Mouse (Mus musculus) ovary, adult 2 months (tissue): ENCODE results near the gene Dll4. TPM values are rescaled to one million over a fixed set of nuclear protein-coding genes. Genes with fewer than 3 reads are reported as not detected.

Source experiments
- polyA plus RNA-seq: library from polyadenylated mRNA; depleted of rRNA; stranded (reverse); fragments of >200 nt; gene quantifications from 2 replicates; pipeline ENCODE4 v1.2.3, GENCODE M21; 2012; rRNA removed

The Dll4 gene
- 23.7 and 24.2 TPM in 2 replicates for polyA plus RNA-seq

DNA sequence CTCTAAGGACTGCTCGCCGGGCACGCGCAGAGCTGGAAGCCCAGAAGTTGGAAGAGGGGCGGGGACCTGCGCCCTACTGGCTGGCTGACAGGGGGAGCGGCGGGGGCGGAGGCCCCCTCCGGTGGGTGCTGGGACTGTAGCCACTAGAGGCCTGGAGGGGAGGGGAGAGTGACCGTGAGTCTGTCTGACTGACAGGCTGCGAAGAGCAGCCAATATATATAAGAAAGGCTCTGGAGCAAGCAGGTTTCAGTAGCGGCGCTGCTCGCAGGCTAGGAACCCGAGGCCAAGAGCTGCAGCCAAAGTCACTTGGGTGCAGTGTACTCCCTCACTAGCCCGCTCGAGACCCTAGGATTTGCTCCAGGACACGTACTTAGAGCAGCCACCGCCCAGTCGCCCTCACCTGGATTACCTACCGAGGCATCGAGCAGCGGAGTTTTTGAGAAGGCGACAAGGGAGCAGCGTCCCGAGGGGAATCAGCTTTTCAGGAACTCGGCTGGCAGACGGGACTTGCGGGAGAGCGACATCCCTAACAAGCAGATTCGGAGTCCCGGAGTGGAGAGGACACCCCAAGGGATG, at the start of gene Dll4:
Gene Dll4, plus strand, starts transcription at position 217 of the 576 bp plus-strand sequence.

DNA sequence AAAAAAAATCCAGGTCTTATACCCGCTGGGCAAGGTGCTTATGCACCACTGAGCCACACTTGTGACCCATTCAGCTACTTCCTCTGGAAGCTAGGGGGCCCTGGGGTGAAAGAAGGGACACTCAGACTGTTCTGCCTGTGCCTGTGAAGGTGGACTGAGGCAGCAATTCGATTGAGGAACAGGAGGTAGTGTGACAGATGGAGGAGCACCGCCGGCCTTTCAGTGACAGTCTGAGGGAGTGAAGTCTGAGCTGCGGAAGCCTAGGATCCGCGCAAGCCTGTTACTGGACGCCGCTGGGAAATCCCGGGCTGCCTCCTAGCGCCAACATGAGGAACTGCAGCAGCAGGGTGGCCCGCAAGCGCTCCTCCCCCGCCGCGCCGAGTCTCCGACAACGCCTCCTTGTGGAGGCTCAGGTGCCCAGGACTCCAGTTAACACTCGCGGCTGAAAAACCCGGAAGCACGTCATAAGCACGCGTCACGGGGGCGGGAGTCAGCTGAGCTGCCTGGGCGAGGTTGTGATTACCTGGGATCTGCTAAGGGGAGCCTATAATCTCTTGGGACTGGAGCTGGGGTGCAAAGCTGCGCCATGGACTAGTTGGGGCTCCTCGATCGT, 37.2 kb upstream of the Dll4 start, which contains the start of gene Vps18:
Gene Vps18, plus strand, starts transcription at position 471 of the 613 bp plus-strand sequence.

DNA sequence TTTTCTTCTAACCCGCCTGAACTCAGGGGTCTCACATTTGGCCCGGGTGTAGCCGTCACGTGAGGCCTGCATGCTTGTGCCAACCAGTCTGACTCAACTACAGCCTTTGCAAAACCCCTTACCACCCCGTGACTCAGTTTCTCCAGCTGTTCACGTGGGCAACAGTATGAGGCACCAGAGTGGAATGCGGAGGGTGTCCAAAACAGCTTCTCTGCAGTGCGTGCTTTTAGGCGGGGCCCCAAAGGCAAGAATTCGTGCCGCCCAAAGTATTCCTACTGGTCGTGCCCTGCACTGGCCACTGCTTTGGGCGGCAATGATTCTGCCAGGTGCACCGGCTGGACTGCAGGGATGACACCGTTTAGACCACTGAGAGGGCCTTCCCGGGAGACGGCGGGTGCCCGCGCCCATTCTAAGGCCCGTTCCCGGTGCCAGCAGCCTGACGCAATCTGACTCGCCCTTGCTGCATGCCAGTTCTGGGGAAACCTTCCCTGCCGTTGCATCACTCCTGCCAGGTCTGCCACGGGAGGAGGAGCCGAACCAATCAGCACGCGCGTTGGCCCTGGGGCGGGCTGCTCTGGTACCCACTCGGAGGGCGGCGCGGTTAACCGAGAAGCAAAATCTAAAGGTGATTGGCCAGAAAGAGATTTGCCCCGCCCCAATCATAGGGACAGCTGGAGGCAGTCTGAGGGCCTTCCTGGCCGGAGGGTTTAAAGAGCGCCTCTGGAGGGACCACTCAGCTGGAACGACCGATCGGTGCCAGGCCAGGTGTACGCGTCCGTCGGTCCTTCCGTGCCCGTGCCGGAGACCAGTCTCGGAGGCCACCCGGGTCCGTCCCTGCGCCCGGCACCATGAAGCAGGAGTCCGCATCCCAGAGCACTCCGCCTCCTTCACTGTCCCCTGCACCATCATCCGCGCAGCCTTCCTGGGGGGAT, 25.2 kb downstream of the Dll4 start, which contains the start of gene Chac1:
Gene Chac1, plus strand, starts transcription at position 675 of the 932 bp plus-strand sequence.

Other genes with a start within 250 kb of the Dll4 start
- 7.4 and 11.0 TPM in 2 replicates for gene Rad51, start 213.0 kb upstream of the Dll4 start, polyA plus RNA-seq
- 18.1 and 27.7 TPM in 2 replicates for gene Rmdn3, start 168.8 kb upstream of the Dll4 start, polyA plus RNA-seq
- gene Gchfr, start 158.0 kb upstream of the Dll4 start, polyA plus RNA-seq = 10.5 and 12.4 TPM in 2 replicates
- 0.13 and 0.17 TPM in 2 replicates for gene Gm14137, start 151.3 kb upstream of the Dll4 start, polyA plus RNA-seq
- gene Zfyve19, start 117.2 kb upstream of the Dll4 start, polyA plus RNA-seq = 43.4 and 54.0 TPM in 2 replicates
- gene Dnajc17, start 117.0 kb upstream of the Dll4 start, polyA plus RNA-seq = 3.8 and 5.2 TPM in 2 replicates
- gene Ppp1r14d, start 95.9 kb upstream of the Dll4 start, polyA plus RNA-seq = 2.0 and 2.3 TPM in 2 replicates
- gene Spint1, start 88.4 kb upstream of the Dll4 start, polyA plus RNA-seq = 19.4 and 26.9 TPM in 2 replicates
- gene Rhov, start 54.5 kb upstream of the Dll4 start, polyA plus RNA-seq = 1.1 and 2.0 TPM in 2 replicates
- 33.1 and 33.4 TPM in 2 replicates for gene Vps18, start 37.0 kb upstream of the Dll4 start, polyA plus RNA-seq
- 4.0 and 9.1 TPM in 2 replicates for gene Chac1, start 25.4 kb downstream of the Dll4 start, polyA plus RNA-seq
- 6.9 and 7.2 TPM in 2 replicates for gene Ino80, start 151.9 kb downstream of the Dll4 start, polyA plus RNA-seq
- 0.42 and 0.48 TPM in 2 replicates for gene Exd1, start 221.8 kb downstream of the Dll4 start, polyA plus RNA-seq
- 71.4 and 76.0 TPM in 2 replicates for gene Chp1, start 221.9 kb downstream of the Dll4 start, polyA plus RNA-seq